Mouse (Mus musculus) intestine, embryonic 15.5 days (tissue): ENCODE measurements around the gene Tcp11l1. TPM values are rescaled to one million over a fixed set of nuclear protein-coding genes. Genes with fewer than 3 reads are reported as not detected.

Experiments
- ATAC-seq: fragments of 200-750 bp; cut with Nextera tagmentation; 2 replicates; pipeline ENCODE4 v1.8.0; 2017; ENCODE audit warnings: moderate TSS enrichment, moderate library complexity
- H3K27ac ChIP-seq: fragments of 300-500 bp; sonication (generic); 2 replicates; pipeline ENCODE4 v1.5.1; 2015; ENCODE audit warnings: mild to moderate bottlenecking, inconsistent platforms
- H3K27me3 ChIP-seq: fragments of 300-500 bp; sonication (generic); replicated peaks from 2 replicates; pipeline ENCODE4 v1.6.1; 2015; ENCODE audit warnings: inconsistent platforms
- H3K36me3 ChIP-seq: fragments of 300-500 bp; sonication (generic); 2 replicates; pipeline ENCODE4 v1.6.1; 2015; ENCODE audit warnings: inconsistent platforms
- H3K4me1 ChIP-seq: fragments of 300-500 bp; sonication (generic); replicated peaks from 2 replicates; pipeline ENCODE4 v1.6.1; 2015; ENCODE audit warnings: inconsistent platforms
- H3K4me2 ChIP-seq: fragments of 300-500 bp; sonication (generic); replicated peaks from 2 replicates; pipeline ENCODE4 v1.6.1; 2015; ENCODE audit warnings: mild to moderate bottlenecking, inconsistent platforms
- H3K4me3 ChIP-seq: fragments of 300-500 bp; sonication (generic); replicated peaks from 2 replicates; pipeline ENCODE4 v1.5.1; 2015; ENCODE audit warnings: inconsistent platforms
- H3K9ac ChIP-seq: fragments of 300-500 bp; sonication (generic); 2 replicates; pipeline ENCODE4 v1.6.1; 2015; ENCODE audit warnings: inconsistent platforms
- H3K9me3 ChIP-seq: fragments of 300-500 bp; sonication (generic); 2 replicates; pipeline ENCODE4 v1.6.1; 2016; ENCODE audit warnings: inconsistent platforms
- WGBS: fragments of 180-500 bp; shearing (Covaris S2); methylation state at CpG from one replicate; pipeline ENCODE4 v1.1.7; 2015; 5-methylcytosine and 5-hydroxymethylcytosine counted together
- polyA plus RNA-seq: library from polyadenylated mRNA; unstranded; fragments of >200 nt; fragmentation: Nextera tagmentation; extraction: Ambion mirVana; gene quantifications from 2 replicates; pipeline ENCODE4 v1.2.1, GENCODE M21; 2015

Gene Tcp11l1
- polyA plus RNA-seq, 1 experiment from 2014 or later = 34.5 TPM

- H3K36me3 ChIP-seq = no peaks in the 10 kb centered on the region
- no peaks in the 10 kb centered on the region for H3K27me3 ChIP-seq
- ATAC-seq = peak; percentile 55; the same call in 1 of the 2 replicates
- no peak overlapping the region for H3K4me3 ChIP-seq
- no peak overlapping the region for H3K27ac ChIP-seq
- no peak overlapping the region for H3K9ac ChIP-seq
- H3K9me3 ChIP-seq = no peaks in the 10 kb centered on the region
- H3K4me1 ChIP-seq = no peaks in the 10 kb centered on the region
- H3K4me2 ChIP-seq = no peak overlapping the region
- 41% methylated on average over 3 of the region's 3 CpGs for WGBS
Observed at GRCm38 (mm10) chr2:104704355-104704754, 7.6 kb downstream of the Tcp11l1 start.

- no peak overlapping the region for H3K4me2 ChIP-seq
- no peak overlapping the region for H3K4me3 ChIP-seq
- H3K36me3 ChIP-seq = no peaks in the 10 kb centered on the region
- ATAC-seq = no peak
- H3K9ac ChIP-seq = no peak overlapping the region
- no peaks in the 10 kb centered on the region for H3K27me3 ChIP-seq
- WGBS = 78% methylated on average over 3 of the region's 3 CpGs
- no peaks in the 10 kb centered on the region for H3K9me3 ChIP-seq
- H3K4me1 ChIP-seq = no peaks in the 10 kb centered on the region
- H3K27ac ChIP-seq = no peak overlapping the region
Observed at GRCm38 (mm10) chr2:104703158-104703557, 8.8 kb downstream of the Tcp11l1 start.

GRCm38 (mm10) chr2:104699659-104700058 lies 12.3 kb downstream of the Tcp11l1 start:
- no peaks in the 10 kb centered on the region for H3K9me3 ChIP-seq
- no peaks in the 10 kb centered on the region for H3K27me3 ChIP-seq
- H3K4me2 ChIP-seq = no peak overlapping the region
- H3K9ac ChIP-seq = no peak overlapping the region
- 83% methylated on average over 11 of the region's 11 CpGs for WGBS
- H3K36me3 ChIP-seq = no peaks in the 10 kb centered on the region
- no peaks in the 10 kb centered on the region for H3K4me1 ChIP-seq
- no peak for ATAC-seq
- H3K4me3 ChIP-seq = no peak overlapping the region
- H3K27ac ChIP-seq = no peak overlapping the region

- H3K9ac ChIP-seq = no peak overlapping the region
- H3K27ac ChIP-seq = no peak overlapping the region
- H3K27me3 ChIP-seq = no peaks in the 10 kb centered on the region
- H3K4me2 ChIP-seq = no peak overlapping the region
- WGBS = 35% methylated on average over 2 of the region's 2 CpGs
- ATAC-seq = no peak
- H3K36me3 ChIP-seq = no peaks in the 10 kb centered on the region
- no peak overlapping the region for H3K4me3 ChIP-seq
- no peaks in the 10 kb centered on the region for H3K4me1 ChIP-seq
- H3K9me3 ChIP-seq = no peaks in the 10 kb centered on the region
Observed at GRCm38 (mm10) chr2:104692551-104692950, 19.4 kb downstream of the Tcp11l1 start.

GRCm38 (mm10) chr2:104690720-104691119 lies 21.2 kb downstream of the Tcp11l1 start:
- Histone ChIP-seq H3K36me3 (no peaks in the 10 kb centered on the region), H3K4me1 (no peaks in the 10 kb centered on the region), H3K27ac (no peak overlapping the region), H3K4me2 (no peak overlapping the region), H3K4me3 (no peak overlapping the region), H3K9me3 (no peaks in the 10 kb centered on the region), H3K9ac (no peak overlapping the region), H3K27me3 (no peaks in the 10 kb centered on the region)
- 84% methylated on average over 4 of the region's 4 CpGs for WGBS
- no peak for ATAC-seq

GRCm38 (mm10) chr2:104688724-104689123 lies 23.2 kb downstream of the Tcp11l1 start:
- H3K4me3 ChIP-seq = no peak overlapping the region
- WGBS = 69% methylated on average over 8 of the region's 8 CpGs
- no peaks in the 10 kb centered on the region for H3K27me3 ChIP-seq
- H3K9ac ChIP-seq = no peak overlapping the region
- no peaks in the 10 kb centered on the region for H3K4me1 ChIP-seq
- H3K4me2 ChIP-seq = no peak overlapping the region
- H3K9me3 ChIP-seq = no peaks in the 10 kb centered on the region
- H3K36me3 ChIP-seq = no peaks in the 10 kb centered on the region
- no peak for ATAC-seq
- no peak overlapping the region for H3K27ac ChIP-seq

GRCm38 (mm10) chr2:104688321-104688720 lies 23.6 kb downstream of the Tcp11l1 start:
- Histone ChIP-seq H3K4me2 (no peak overlapping the region), H3K36me3 (no peaks in the 10 kb centered on the region), H3K4me1 (no peaks in the 10 kb centered on the region), H3K27me3 (no peaks in the 10 kb centered on the region), H3K27ac (no peak overlapping the region), H3K4me3 (no peak overlapping the region), H3K9me3 (no peaks in the 10 kb centered on the region), H3K9ac (no peak overlapping the region)
- ATAC-seq = no peak
- 77% methylated on average over 3 of the region's 3 CpGs for WGBS

GRCm38 (mm10) chr2:104687261-104687660 lies 24.7 kb downstream of the Tcp11l1 start:
- Histone ChIP-seq H3K27ac (no peak overlapping the region), H3K9me3 (no peaks in the 10 kb centered on the region), H3K36me3 (no peaks in the 10 kb centered on the region), H3K4me2 (no peak overlapping the region), H3K4me1 (no peaks in the 10 kb centered on the region), H3K4me3 (no peak overlapping the region), H3K9ac (no peak overlapping the region), H3K27me3 (no peaks in the 10 kb centered on the region)
- WGBS = 65% methylated on average over 3 of the region's 3 CpGs
- no peak for ATAC-seq

- no peak overlapping the region for H3K27ac ChIP-seq
- H3K27me3 ChIP-seq = no peaks in the 10 kb centered on the region
- H3K36me3 ChIP-seq = no peaks in the 10 kb centered on the region
- no peak overlapping the region for H3K4me3 ChIP-seq
- H3K9me3 ChIP-seq = no peaks in the 10 kb centered on the region
- H3K4me1 ChIP-seq = no peaks in the 10 kb centered on the region
- no peak overlapping the region for H3K4me2 ChIP-seq
- peak; percentile 92 for ATAC-seq
- no peak overlapping the region for H3K9ac ChIP-seq
- 4% methylated on average over 13 of the region's 13 CpGs for WGBS
Observed at GRCm38 (mm10) chr2:104685418-104685817, 26.6 kb downstream of the Tcp11l1 start.

- Histone ChIP-seq H3K9ac (no peak overlapping the region), H3K36me3 (no peaks in the 10 kb centered on the region), H3K4me3 (no peak overlapping the region), H3K4me1 (no peaks in the 10 kb centered on the region), H3K27ac (no peak overlapping the region), H3K9me3 (no peaks in the 10 kb centered on the region), H3K4me2 (no peak overlapping the region), H3K27me3 (no peaks in the 10 kb centered on the region)
- 90% methylated on average over 4 of the region's 4 CpGs for WGBS
- ATAC-seq = no peak
Observed at GRCm38 (mm10) chr2:104684771-104685170, 27.2 kb downstream of the Tcp11l1 start.

GRCm38 (mm10) chr2:104677326-104677725 lies 34.6 kb downstream of the Tcp11l1 start:
- H3K9me3 ChIP-seq = no peaks in the 10 kb centered on the region
- H3K36me3 ChIP-seq = no peaks in the 10 kb centered on the region
- no peaks in the 10 kb centered on the region for H3K4me1 ChIP-seq
- H3K9ac ChIP-seq = no peak overlapping the region
- H3K4me2 ChIP-seq = no peak overlapping the region
- no peaks in the 10 kb centered on the region for H3K27me3 ChIP-seq
- WGBS = 83% methylated on average over 3 of the region's 3 CpGs
- H3K4me3 ChIP-seq = no peak overlapping the region
- no peak overlapping the region for H3K27ac ChIP-seq
- ATAC-seq = no peak

GRCm38 (mm10) chr2:104671724-104672123 lies 40.2 kb downstream of the Tcp11l1 start:
- Histone ChIP-seq H3K4me3 (no peak overlapping the region), H3K9me3 (no peaks in the 10 kb centered on the region), H3K27me3 (no peaks in the 10 kb centered on the region), H3K9ac (no peak overlapping the region), H3K4me2 (no peak overlapping the region), H3K27ac (no peak overlapping the region), H3K36me3 (no peaks in the 10 kb centered on the region), H3K4me1 (no peaks in the 10 kb centered on the region)
- no peak for ATAC-seq

GRCm38 (mm10) chr2:104669122-104669804 lies 42.7 kb downstream of the Tcp11l1 start:
- WGBS = 81% methylated on average over 6 of the region's 6 CpGs
- no peak for ATAC-seq
- Histone ChIP-seq H3K27me3 (no peaks in the 10 kb centered on the region), H3K9ac (no peak overlapping the region), H3K27ac (no peak overlapping the region), H3K4me3 (no peak overlapping the region), H3K4me2 (no peak overlapping the region), H3K9me3 (no peaks in the 10 kb centered on the region), H3K36me3 (peaks cover 8% of the 10 kb centered on the region), H3K4me1 (no peaks in the 10 kb centered on the region)
